Mouse (Mus musculus): ENCODE measurements around the gene Gm9195. TPM values are rescaled to one million over a fixed set of nuclear protein-coding genes. Genes with fewer than 3 reads are reported as not detected.

Gm9195 gene
- total RNA-seq (2014; fragmentation: Nextera tagmentation): not detected in 2 replicates
- under 0.01 TPM in 1 of 2 replicates, not detected in the other for total RNA-seq (2017)
- not detected in 2 replicates for polyA plus RNA-seq (2012)

DNA sequence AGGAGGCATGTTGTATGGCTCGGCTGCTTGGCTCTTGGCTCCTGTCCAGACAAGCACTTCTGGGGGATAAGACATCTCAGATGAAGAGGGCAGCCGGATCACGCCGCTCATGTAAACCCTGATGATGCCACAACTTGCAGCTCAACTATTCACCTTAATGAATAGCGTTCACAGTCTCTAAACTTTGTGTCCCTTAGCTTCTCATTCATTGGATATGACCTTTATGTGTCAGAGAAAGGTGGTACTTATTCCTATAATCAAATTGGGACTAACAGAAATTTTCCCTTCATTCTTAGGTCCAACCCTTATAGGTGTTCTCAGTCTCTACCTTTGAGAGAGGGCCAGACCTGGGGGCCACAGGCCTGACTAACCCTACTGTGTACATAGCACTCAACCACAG, at the start of gene Gm9195:
Gene Gm9195 (minus strand): TSS at position 101 of the 400 bp plus-strand sequence.
- ATAC-seq (ENCODE audit: extremely low read depth, insufficient number of reproducible peaks, low FRiP score, poor library complexity, severe bottlenecking): no peak
- H3K9me3 ChIP-seq (replicated peaks): no peaks in the 10 kb centered on the region
- H3K27me3 ChIP-seq (ENCODE audit: insufficient read depth, low read length): no peaks in the 10 kb centered on the region
- H3K4me1 ChIP-seq (ENCODE audit: insufficient read depth, low read depth, low read length): no peaks in the 10 kb centered on the region
- TF ChIP-seq POLR2AphosphoS5 (IDR thresholded peaks at IDR 0.05; ENCODE audit: insufficient replicate concordance, low read depth, low read length) (no peak), GATA1 (IDR thresholded peaks at IDR 0.05; ENCODE audit: borderline replicate concordance, low read length) (no peak), GATA2 (IDR thresholded peaks at IDR 0.05; ENCODE audit: borderline replicate concordance, low read depth, low read length) (no peak)
- no peaks in the 10 kb centered on the region for H3K36me3 ChIP-seq (replicated peaks)
- no peak within 1 kb of the TSS for H3K4me3 ChIP-seq (ENCODE audit: low read depth, low read length)
- DNase-seq (ENCODE audit: low spot score): no peak

DNA sequence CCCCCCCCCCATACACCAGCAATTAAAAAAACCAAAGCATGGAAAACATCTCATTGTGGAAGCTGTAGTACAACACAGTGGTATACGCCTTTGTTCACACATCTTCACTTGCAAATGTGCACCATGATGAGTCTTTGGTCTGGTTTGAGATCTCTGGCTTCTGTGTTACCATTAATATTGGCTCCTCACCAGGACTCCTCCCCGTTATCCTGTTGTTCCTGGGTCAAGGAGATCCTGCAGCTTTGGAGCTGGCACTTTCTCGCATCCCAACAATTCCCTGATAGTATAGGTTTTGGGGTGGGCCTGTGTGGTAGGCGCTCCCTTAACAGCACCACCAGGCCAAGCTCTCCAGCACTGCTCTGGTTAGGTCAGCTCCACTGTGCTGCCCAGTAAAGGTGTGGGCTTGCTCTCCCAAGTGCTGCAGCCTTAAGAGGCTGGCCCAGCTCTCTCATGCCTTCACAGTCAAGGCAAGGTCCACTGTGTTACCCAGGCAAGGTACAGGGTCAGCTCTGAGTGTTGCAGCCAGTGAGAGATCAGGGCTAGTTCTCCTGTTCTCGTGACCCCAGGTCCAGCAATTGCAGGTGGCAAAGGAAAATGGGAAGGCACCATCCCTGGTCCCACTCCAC, 44.9 kb upstream of the Gm9195 start:
- TF ChIP-seq GATA1 (IDR thresholded peaks at IDR 0.05; ENCODE audit: borderline replicate concordance, low read length): no peak
- TF ChIP-seq TAL1 (conservative IDR thresholded peaks at IDR 0.05; ENCODE audit: low read depth, low read length): no peak
- TF ChIP-seq POLR2AphosphoS5 (IDR thresholded peaks at IDR 0.05; ENCODE audit: insufficient replicate concordance, low read depth, low read length): no peak
- Histone ChIP-seq H3K9me3 (replicated peaks) (no peaks in the 10 kb centered on the region), H3K27me3 (ENCODE audit: insufficient read depth, low read length) (no peaks in the 10 kb centered on the region), H3K36me3 (replicated peaks) (peaks cover 35% of the 10 kb centered on the region), H3K4me1 (ENCODE audit: insufficient read depth, low read depth, low read length) (no peaks in the 10 kb centered on the region), H3K4me3 (ENCODE audit: low read depth, low read length) (no peak overlapping the region)
- ATAC-seq (ENCODE audit: extremely low read depth, insufficient number of reproducible peaks, low FRiP score, poor library complexity, severe bottlenecking) (no peak), DNase-seq (ENCODE audit: low spot score) (no peak)

DNA sequence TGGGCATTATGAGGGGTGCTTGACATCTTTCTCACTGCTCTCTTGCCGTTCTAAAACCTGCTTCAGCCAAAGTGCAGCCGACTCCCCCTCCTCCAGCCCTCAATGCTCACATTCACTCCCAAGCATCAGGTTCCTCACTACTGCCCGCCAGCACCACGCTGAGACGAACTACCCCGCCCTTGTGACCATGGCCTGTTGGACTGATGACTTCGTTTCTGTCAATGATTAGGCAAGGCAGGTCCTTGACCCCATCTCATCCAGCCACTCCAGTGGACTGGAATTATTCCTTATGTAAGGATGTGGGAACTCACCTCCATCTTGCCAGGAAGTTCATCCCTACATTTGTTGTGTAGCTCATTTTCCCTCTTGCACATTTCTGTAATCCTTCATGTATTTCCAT, 42.2 kb upstream of the Gm9195 start:
- Histone ChIP-seq H3K9me3 (replicated peaks) (no peaks in the 10 kb centered on the region), H3K4me1 (ENCODE audit: insufficient read depth, low read depth, low read length) (no peaks in the 10 kb centered on the region), H3K4me3 (ENCODE audit: low read depth, low read length) (no peak overlapping the region), H3K36me3 (replicated peaks) (peaks cover 9% of the 10 kb centered on the region), H3K27me3 (ENCODE audit: insufficient read depth, low read length) (no peaks in the 10 kb centered on the region)
- TF ChIP-seq GATA2 (IDR thresholded peaks at IDR 0.05; ENCODE audit: borderline replicate concordance, low read depth, low read length): no peak
- no peak for TF ChIP-seq GATA1 (IDR thresholded peaks at IDR 0.05; ENCODE audit: borderline replicate concordance, low read length)
- no peak for TF ChIP-seq POLR2AphosphoS5 (IDR thresholded peaks at IDR 0.05; ENCODE audit: insufficient replicate concordance, low read depth, low read length)
- TF ChIP-seq CTCF (IDR thresholded peaks at IDR 0.05; ENCODE audit: low read depth, low read length): no peak
- no peak for TF ChIP-seq TAL1 (conservative IDR thresholded peaks at IDR 0.05; ENCODE audit: low read depth, low read length)
- no peak for ATAC-seq (ENCODE audit: extremely low read depth, insufficient number of reproducible peaks, low FRiP score, poor library complexity, severe bottlenecking)
- DNase-seq (ENCODE audit: low spot score): no peak

DNA sequence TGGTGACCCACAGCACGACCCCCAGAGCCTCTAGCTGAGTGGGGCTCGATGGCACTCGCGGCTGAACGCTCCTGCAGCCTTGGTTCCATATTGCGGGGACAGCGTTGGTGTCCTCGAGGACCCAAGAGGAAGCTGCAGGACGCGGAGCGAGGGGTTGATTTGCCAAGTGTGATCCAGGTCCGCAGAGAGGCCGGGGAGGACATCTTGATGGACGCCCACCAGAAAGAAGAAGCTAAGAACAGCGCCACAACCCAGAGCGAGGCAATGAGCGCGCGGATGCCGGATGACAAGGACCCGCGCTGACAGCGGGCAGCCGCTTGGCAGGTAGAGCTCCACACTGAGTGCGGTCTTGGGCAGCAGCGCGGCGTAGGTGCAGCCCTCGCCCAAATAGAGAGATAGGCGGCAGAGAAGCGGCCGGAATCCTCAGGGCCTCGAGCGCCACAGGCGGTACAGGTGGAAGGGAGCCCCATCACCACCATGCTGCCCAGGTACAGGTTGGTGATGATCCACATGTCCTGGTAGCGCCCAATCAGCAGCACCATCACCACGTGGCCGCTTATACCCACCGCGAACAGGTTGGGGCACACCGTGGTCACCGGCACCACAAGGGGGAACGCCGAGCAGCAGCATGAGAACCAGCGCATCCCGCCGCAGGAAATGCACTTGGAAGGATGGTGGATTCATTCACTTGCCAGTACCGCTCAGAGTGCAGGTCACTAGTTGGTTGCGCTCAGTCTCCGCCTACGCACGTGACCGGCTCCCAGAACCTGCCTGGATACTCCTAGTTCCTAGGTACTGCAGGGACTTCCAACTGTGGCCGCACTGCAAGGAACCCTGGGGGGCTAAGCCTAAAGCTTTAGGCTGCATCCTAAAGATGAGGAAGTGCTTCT, 40.6 kb upstream of the Gm9195 start:
- no peak for TF ChIP-seq CTCF (IDR thresholded peaks at IDR 0.05; ENCODE audit: low read depth, low read length)
- TF ChIP-seq GATA2 (IDR thresholded peaks at IDR 0.05; ENCODE audit: borderline replicate concordance, low read depth, low read length): no peak
- TF ChIP-seq GATA1 (IDR thresholded peaks at IDR 0.05; ENCODE audit: borderline replicate concordance, low read length): no peak
- TF ChIP-seq POLR2AphosphoS5 (IDR thresholded peaks at IDR 0.05; ENCODE audit: insufficient replicate concordance, low read depth, low read length): no peak
- TF ChIP-seq TAL1 (conservative IDR thresholded peaks at IDR 0.05; ENCODE audit: low read depth, low read length): no peak
- Histone ChIP-seq H3K4me1 (ENCODE audit: insufficient read depth, low read depth, low read length) (no peaks in the 10 kb centered on the region), H3K4me3 (ENCODE audit: low read depth, low read length) (no peak overlapping the region), H3K27me3 (ENCODE audit: insufficient read depth, low read length) (no peaks in the 10 kb centered on the region), H3K36me3 (replicated peaks) (peaks cover 8% of the 10 kb centered on the region), H3K9me3 (replicated peaks) (no peaks in the 10 kb centered on the region)
- DNase-seq (ENCODE audit: low spot score) (no peak), ATAC-seq (ENCODE audit: extremely low read depth, insufficient number of reproducible peaks, low FRiP score, poor library complexity, severe bottlenecking) (no peak)

DNA sequence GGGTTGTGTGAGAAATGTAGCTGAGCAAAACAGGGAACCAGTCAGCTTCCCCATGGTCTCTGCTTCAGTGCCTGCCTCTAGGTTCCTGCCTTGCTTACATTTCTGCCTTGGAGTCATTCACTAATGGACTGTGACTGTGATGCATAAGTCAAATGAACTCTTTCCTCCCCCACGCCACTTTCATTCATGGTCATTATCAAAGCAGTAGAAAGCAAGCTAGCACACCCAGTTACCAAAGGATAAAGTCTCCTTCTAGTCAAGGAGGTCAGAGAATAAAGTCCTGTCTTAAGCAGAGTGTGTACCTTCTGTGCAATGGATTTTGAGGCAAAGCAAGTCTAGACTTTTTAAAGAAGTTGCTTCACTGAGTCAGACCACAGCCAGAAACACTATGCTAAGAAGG, 35.5 kb upstream of the Gm9195 start:
- Histone ChIP-seq H3K4me3 (ENCODE audit: low read depth, low read length) (no peak overlapping the region), H3K27me3 (ENCODE audit: insufficient read depth, low read length) (no peaks in the 10 kb centered on the region), H3K9me3 (replicated peaks) (no peaks in the 10 kb centered on the region), H3K36me3 (replicated peaks) (no peaks in the 10 kb centered on the region), H3K4me1 (ENCODE audit: insufficient read depth, low read depth, low read length) (no peaks in the 10 kb centered on the region)
- ATAC-seq (ENCODE audit: extremely low read depth, insufficient number of reproducible peaks, low FRiP score, poor library complexity, severe bottlenecking) (no peak), DNase-seq (ENCODE audit: low spot score) (no peak)
- TF ChIP-seq GATA2 (IDR thresholded peaks at IDR 0.05; ENCODE audit: borderline replicate concordance, low read depth, low read length): no peak
- TF ChIP-seq POLR2AphosphoS5 (IDR thresholded peaks at IDR 0.05; ENCODE audit: insufficient replicate concordance, low read depth, low read length): no peak
- TF ChIP-seq CTCF (IDR thresholded peaks at IDR 0.05; ENCODE audit: low read depth, low read length): no peak
- TF ChIP-seq TAL1 (conservative IDR thresholded peaks at IDR 0.05; ENCODE audit: low read depth, low read length): no peak
- no peak for TF ChIP-seq GATA1 (IDR thresholded peaks at IDR 0.05; ENCODE audit: borderline replicate concordance, low read length)

DNA sequence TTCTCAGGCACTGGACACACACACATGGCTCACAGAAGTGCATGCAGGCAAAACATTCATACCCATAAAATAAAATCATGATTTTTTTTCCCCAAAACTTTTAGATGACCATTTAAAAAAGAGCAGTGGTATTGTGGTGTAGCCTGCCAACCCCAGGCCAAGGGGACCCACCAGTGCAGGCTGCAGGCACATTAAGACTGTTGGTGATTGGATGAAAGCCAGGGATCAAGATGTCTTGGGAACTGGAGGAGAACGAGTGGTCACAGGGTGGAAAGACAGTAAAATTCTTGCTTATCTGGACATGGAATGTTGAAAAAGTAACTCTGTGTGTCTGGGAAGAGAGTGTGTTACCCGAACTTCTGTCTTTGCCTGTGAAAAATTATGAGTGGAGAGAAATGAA, 27.9 kb upstream of the Gm9195 start:
- Histone ChIP-seq H3K9me3 (replicated peaks) (no peaks in the 10 kb centered on the region), H3K27me3 (ENCODE audit: insufficient read depth, low read length) (no peaks in the 10 kb centered on the region), H3K4me3 (ENCODE audit: low read depth, low read length) (no peak overlapping the region), H3K4me1 (ENCODE audit: insufficient read depth, low read depth, low read length) (no peaks in the 10 kb centered on the region), H3K36me3 (replicated peaks) (no peaks in the 10 kb centered on the region)
- DNase-seq (ENCODE audit: low spot score) (no peak), ATAC-seq (ENCODE audit: extremely low read depth, insufficient number of reproducible peaks, low FRiP score, poor library complexity, severe bottlenecking) (no peak)
- TF ChIP-seq TAL1 (conservative IDR thresholded peaks at IDR 0.05; ENCODE audit: low read depth, low read length): no peak
- TF ChIP-seq POLR2AphosphoS5 (IDR thresholded peaks at IDR 0.05; ENCODE audit: insufficient replicate concordance, low read depth, low read length): no peak
- no peak for TF ChIP-seq CTCF (IDR thresholded peaks at IDR 0.05; ENCODE audit: low read depth, low read length)
- no peak for TF ChIP-seq GATA2 (IDR thresholded peaks at IDR 0.05; ENCODE audit: borderline replicate concordance, low read depth, low read length)
- TF ChIP-seq GATA1 (IDR thresholded peaks at IDR 0.05; ENCODE audit: borderline replicate concordance, low read length): no peak
